ENCODE assay signal across 15 mouse cellular contexts in genomic region chr6:28853654-28854053, GRCm38 (mm10). TPM values are rescaled to one million over a fixed set of nuclear protein-coding genes. Genes with fewer than 3 reads are reported as not detected.
DNase-seq lines count a peak whose midpoint lies in the region; ATAC-seq and TF ChIP-seq lines count a peak whose summit lies in the region.
"Had no signal": no experiment of that assay in that cellular context is flagged by ENCODE, and none has a peak within 500 bp of the region (broad histone marks: within the 10 kb centered on the region; RNA-seq: fewer than 3 reads in every experiment).

No protein-coding gene starts in this region.

- H3K4me3 ChIP-seq in heart, embryonic 10.5 days: no peak overlapping the region
- H3K4me3 ChIP-seq in embryonic facial prominence, embryonic 13.5 days: no peak overlapping the region
- H3K4me3 ChIP-seq in hindbrain, postnatal 0 days (ENCODE audit: low read length): no peak overlapping the region
- no peak overlapping the region for H3K4me3 ChIP-seq in midbrain, postnatal 0 days (ENCODE audit: low read depth, low read length)
- H3K4me3 ChIP-seq: lung, embryonic 15.5 days had no signal

- no peak overlapping the region for H3K4me2 ChIP-seq in embryonic facial prominence, embryonic 13.5 days
- H3K4me2 ChIP-seq in hindbrain, postnatal 0 days (ENCODE audit: low read depth, low read length): no peak overlapping the region
- no peak overlapping the region for H3K4me2 ChIP-seq in midbrain, postnatal 0 days (ENCODE audit: low read depth, low read length, poor library complexity, severe bottlenecking)
- H3K4me2 ChIP-seq: lung, embryonic 15.5 days had no signal

- H3K9me3 ChIP-seq in heart, embryonic 10.5 days: no peaks in the 10 kb centered on the region
- no peaks in the 10 kb centered on the region for H3K9me3 ChIP-seq in embryonic facial prominence, embryonic 13.5 days
- no peaks in the 10 kb centered on the region for H3K9me3 ChIP-seq in hindbrain, postnatal 0 days (ENCODE audit: low read length)
- H3K9me3 ChIP-seq in midbrain, postnatal 0 days (ENCODE audit: low read length): no peaks in the 10 kb centered on the region
- H3K9me3 ChIP-seq: G1E; lung, embryonic 15.5 days had no signal

- no peak for TF ChIP-seq CTCF in hindbrain, postnatal 0 days (IDR thresholded peaks at IDR 0.05; ENCODE audit: low read depth)
- TF ChIP-seq CTCF in midbrain, postnatal 0 days (IDR thresholded peaks at IDR 0.05): no peak

- no peak for ATAC-seq in embryonic facial prominence, embryonic 13.5 days (ENCODE audit: insufficient number of reproducible peaks, insufficient read depth, low FRiP score, low TSS enrichment, low read depth)
- no peak for ATAC-seq in hindbrain, postnatal 0 days
- ATAC-seq in midbrain, postnatal 0 days (ENCODE audit: low FRiP score): no peak
- no peak for ATAC-seq in megakaryocyte-erythroid progenitor cell, adult 5-6 weeks (replicated peaks; ENCODE audit: low FRiP score, low TSS enrichment, poor library complexity, severe bottlenecking)

- H3K9ac ChIP-seq in embryonic facial prominence, embryonic 13.5 days: peak overlapping the region; percentile 7; the same call in 1 of the 2 replicates
- H3K9ac ChIP-seq in hindbrain, postnatal 0 days (replicated peaks; ENCODE audit: low read length): no peak overlapping the region
- H3K9ac ChIP-seq in midbrain, postnatal 0 days (replicated peaks; ENCODE audit: low read length, poor library complexity, severe bottlenecking): no peak overlapping the region
- H3K9ac ChIP-seq: lung, embryonic 15.5 days had no signal

- WGBS in heart, embryonic 10.5 days: 47% methylated on average over 2 of the region's 2 CpGs
- WGBS in embryonic facial prominence, embryonic 13.5 days: 3% methylated on average over 2 of the region's 2 CpGs
- 6% methylated on average over 2 of the region's 2 CpGs for WGBS in hindbrain, postnatal 0 days
- WGBS in midbrain, postnatal 0 days: 17% methylated on average over 2 of the region's 2 CpGs

- H3K27ac ChIP-seq in heart, embryonic 10.5 days: 0 out of 2 replicates have a peak overlapping the region, but pooled peaks have one; percentile 9
- peak overlapping the region; percentile 18; the same call in 1 of the 2 replicates for H3K27ac ChIP-seq in embryonic facial prominence, embryonic 13.5 days
- H3K27ac ChIP-seq in hindbrain, postnatal 0 days: peak overlapping the region; percentile 60
- H3K27ac ChIP-seq in midbrain, postnatal 0 days (ENCODE audit: low read depth, low read length): peak overlapping the region; percentile 55
- H3K27ac ChIP-seq: lung, embryonic 15.5 days had no signal

- no peaks in the 10 kb centered on the region for H3K27me3 ChIP-seq in heart, embryonic 10.5 days (ENCODE audit: insufficient read depth, poor library complexity, severe bottlenecking)
- no peaks in the 10 kb centered on the region for H3K27me3 ChIP-seq in embryonic facial prominence, embryonic 13.5 days
- no peaks in the 10 kb centered on the region for H3K27me3 ChIP-seq in hindbrain, postnatal 0 days (ENCODE audit: insufficient read depth, low read length)
- H3K27me3 ChIP-seq in midbrain, postnatal 0 days (ENCODE audit: insufficient read depth, low read length): no peaks in the 10 kb centered on the region
- H3K27me3 ChIP-seq: lung, embryonic 15.5 days had no signal

- DNase-seq in heart, embryonic 10.5 days (ENCODE audit: low spot score): no peak
- no peak for DNase-seq in heart, adult 18-20 months
- DNase-seq in hindbrain, postnatal 0 days (ENCODE audit: low spot score): no peak
- DNase-seq in midbrain, postnatal 0 days (ENCODE audit: low spot score): no peak
- no peak for DNase-seq in cerebellum, adult 11 months
- DNase-seq in layer of hippocampus, adult 8-10 months (ENCODE audit: low spot score in 2 of 2): no peak
- DNase-seq: B cell, adult 2 months; gastrocnemius, postnatal 36 days; kidney, adult 11 months; layer of hippocampus, adult 9-11 months; thymus, adult 2 months had no signal

- peaks cover 67% of the 10 kb centered on the region for H3K4me1 ChIP-seq in heart, embryonic 10.5 days
- peaks cover 75% of the 10 kb centered on the region for H3K4me1 ChIP-seq in embryonic facial prominence, embryonic 13.5 days
- peaks cover 40% of the 10 kb centered on the region for H3K4me1 ChIP-seq in hindbrain, postnatal 0 days (ENCODE audit: insufficient read depth, low read length)
- peaks cover 12% of the 10 kb centered on the region; the same call in 1 of the 2 replicates for H3K4me1 ChIP-seq in midbrain, postnatal 0 days (ENCODE audit: insufficient read depth, low read length)

- H3K36me3 ChIP-seq in heart, embryonic 10.5 days: no peaks in the 10 kb centered on the region
- no peaks in the 10 kb centered on the region for H3K36me3 ChIP-seq in embryonic facial prominence, embryonic 13.5 days
- no peaks in the 10 kb centered on the region for H3K36me3 ChIP-seq in hindbrain, postnatal 0 days (ENCODE audit: insufficient read depth, low read length)
- no peaks in the 10 kb centered on the region for H3K36me3 ChIP-seq in midbrain, postnatal 0 days (ENCODE audit: insufficient read depth, low read length)
- H3K36me3 ChIP-seq: lung, embryonic 15.5 days had no signal

RNA-seq across cellular contexts. Expression of gene Lrrc4, which starts 22.1 kb away (rescaled TPM):
- 0.73 and 0.87 TPM in 2 replicates for polyA plus RNA-seq in heart, embryonic 10.5 days (2016; fragmentation: Nextera tagmentation; extraction: Ambion mirVana)
- under 1 TPM; 0.54 to 0.65 TPM for total RNA-seq in heart, adult 18-20 months (2021)
- 1.2 and 1.3 TPM in 2 replicates for polyA plus RNA-seq in embryonic facial prominence, embryonic 13.5 days (2015; fragmentation: Nextera tagmentation; extraction: Ambion mirVana)
- total RNA-seq in hindbrain, postnatal 0 days (2014; rRNA removed): 54.8 and 59.8 TPM in 2 replicates
- 6.0 and 6.1 TPM in 2 replicates for polyA plus RNA-seq in hindbrain, postnatal 0 days (2015; fragmentation: Nextera tagmentation; extraction: Ambion mirVana)
- 45.0 and 61.2 TPM in 2 replicates for total RNA-seq in midbrain, postnatal 0 days (2014; rRNA removed)
- polyA plus RNA-seq in midbrain, postnatal 0 days (2015; fragmentation: Nextera tagmentation; extraction: Ambion mirVana): 5.8 and 5.9 TPM in 2 replicates
- total RNA-seq in megakaryocyte-erythroid progenitor cell, adult 5-6 weeks (2014; fragmentation: Nextera tagmentation): not detected in 2 replicates
- total RNA-seq in megakaryocyte-erythroid progenitor cell, adult 5-6 weeks (2017): 0.05 TPM in 1 of 2 replicates, not detected in the other
- total RNA-seq in layer of hippocampus, adult 8-10 months (2022): 10 to 100 TPM; 89.1 to 97.1 (median 91.5) TPM
- polyA plus RNA-seq: G1E had no signal

Comparison
In these comparisons a context has a peak if more than half of its experiments do, and no peak if none do; other contexts are left out.
1. H3K27ac ChIP-seq: peak in every context shown above with its lines; median percentile 60 in hindbrain, postnatal 0 days; 55 in midbrain, postnatal 0 days; 18 in embryonic facial prominence, embryonic 13.5 days; 9 in heart, embryonic 10.5 days.
2. RNA of gene Lrrc4, which starts 22.1 kb away (total RNA-seq): 89.1 to 97.1 TPM in layer of hippocampus, adult 8-10 months, 45.0 to 61.2 TPM in midbrain, postnatal 0 days and 54.8 to 59.8 TPM in hindbrain, postnatal 0 days; 0.54 to 0.65 TPM in heart, adult 18-20 months and 0.05 TPM in megakaryocyte-erythroid progenitor cell, adult 5-6 weeks; every median in the first group is over 10 times any median in the second.